Mouse (Mus musculus) spleen, adult 2 months (tissue): ENCODE data around the gene Dlgap4.

Experiments used
- CTCF ChIP-seq: fragments of 200-500 bp; IDR thresholded peaks from 2 replicates; pipeline ENCODE4 v1.5.1; 2011; ENCODE audit warnings: mild to moderate bottlenecking, inconsistent platforms; ENCODE audit not compliant: insufficient read depth, insufficient read length, insufficient replicate concordance; ENCODE audit errors: extremely low read depth
- POLR2A ChIP-seq: fragments of 200-500 bp; IDR thresholded peaks from 2 replicates; pipeline ENCODE4 v1.6.1; 2011; ENCODE audit warnings: low read depth, low read length, inconsistent platforms

- no peak for TF ChIP-seq POLR2A
- no peak for TF ChIP-seq CTCF
Measured at GRCm38 (mm10) chr2:156719549-156720312, 106.2 kb downstream of the Dlgap4 start.
